Mouse (Mus musculus) ES-E14 (cell line): ENCODE results near the gene Ccdc69. TPM values are rescaled to one million over a fixed set of nuclear protein-coding genes. Genes with fewer than 3 reads are reported as not detected.

Source experiments
- DNase-seq: peaks from one replicate; pipeline ENCODE4 v3.0.0-alpha.2; 2013; ENCODE audit warnings: low read depth, low spot score
- H3K27ac ChIP-seq: 2 replicates; pipeline ENCODE4 v1.5.1; 2012; ENCODE audit warnings: low read depth, mild to moderate bottlenecking, low read length, moderate library complexity, mixed read lengths; ENCODE audit not compliant: poor library complexity, insufficient read depth, severe bottlenecking
- H3K36me3 ChIP-seq: 2 replicates; pipeline ENCODE4 v1.6.1; 2012; ENCODE audit warnings: mild to moderate bottlenecking, low read length, moderate library complexity, mixed read lengths; ENCODE audit not compliant: control insufficient read depth, poor library complexity, insufficient read depth, severe bottlenecking
- H3K4me1 ChIP-seq, 2 experiments: fragments of 150-350 bp in 1 of 2; sonication (generic) in 1 of 2; 2 replicates each; pipeline ENCODE4 v1.6.1; 2012; ENCODE audit warnings: low read length in 2 of 2, mild to moderate bottlenecking in 1 of 2, mixed read lengths in 1 of 2; ENCODE audit not compliant: control insufficient read depth in 2 of 2, insufficient read depth in 2 of 2, poor library complexity in 1 of 2
- H3K4me3 ChIP-seq, 2 experiments: fragments of 150-350 bp in 1 of 2; sonication (generic) in 1 of 2; 2 replicates each; pipeline ENCODE4 v1.5.1; 2012; ENCODE audit warnings: low read length in 2 of 2, low read depth in 1 of 2, mild to moderate bottlenecking in 1 of 2, mixed read lengths in 1 of 2; ENCODE audit not compliant: insufficient read depth in 1 of 2, poor library complexity in 1 of 2, severe bottlenecking in 1 of 2
- H3K9ac ChIP-seq: 2 replicates; pipeline ENCODE4 v1.6.1; 2012; ENCODE audit warnings: low read depth, mild to moderate bottlenecking, low read length, mixed read lengths; ENCODE audit not compliant: poor library complexity, insufficient read depth, severe bottlenecking
- H3K9me3 ChIP-seq: fragments of 150-350 bp; sonication (generic); 2 replicates; pipeline ENCODE4 v1.6.1; 2012; ENCODE audit warnings: low read depth, mild to moderate bottlenecking, low read length; ENCODE audit not compliant: control insufficient read depth, insufficient read depth
- CHD2 ChIP-seq: IDR thresholded peaks from 2 replicates; pipeline ENCODE4 v1.6.1; 2014; ENCODE audit warnings: mild to moderate bottlenecking, low read depth, low read length, inconsistent platforms
- HCFC1 ChIP-seq: IDR thresholded peaks from 2 replicates; pipeline ENCODE4 v1.6.1; 2012; ENCODE audit warnings: low read length, inconsistent platforms, borderline replicate concordance; ENCODE audit not compliant: insufficient read depth
- MAFK ChIP-seq: IDR thresholded peaks from 2 replicates; pipeline ENCODE4 v1.6.1; 2014; ENCODE audit warnings: mild to moderate bottlenecking, low read depth, low read length, inconsistent platforms; ENCODE audit not compliant: insufficient read depth
- ZC3H11A ChIP-seq: IDR thresholded peaks from 2 replicates; pipeline ENCODE4 v1.6.1; 2012; ENCODE audit warnings: low read depth, mild to moderate bottlenecking, inconsistent platforms, low read length, borderline replicate concordance
- ZNF384 ChIP-seq: IDR thresholded peaks from 2 replicates; pipeline ENCODE4 v1.6.1; 2012; ENCODE audit warnings: low read depth, low read length, inconsistent platforms
- in situ Hi-C, 2 experiments: fragments of 600-800 bp; cut with MboI; formaldehyde crosslinking; loops; one replicate each; pipeline ENCODE4 v1.15.1; 2025; ENCODE audit warnings: low sequenced_read_pairs in 2 of 2, inconsistent platforms in 1 of 2; ENCODE audit not compliant: unreplicated experiment in 2 of 2
- total RNA-seq: library from RNA; depleted of rRNA; stranded (reverse); fragments of 300-350 nt; gene quantifications from 2 replicates; pipeline ENCODE4 v1.2.3, GENCODE M21; 2012

Gene Ccdc69
- total RNA-seq, 1 experiment = 0.22 TPM

GRCm38 (mm10) chr11:55066921-55067320, 11.0 kb downstream of the Ccdc69 start:
- DNase-seq = no peak
- in situ Hi-C loops = no loop called here
- H3K4me1 ChIP-seq = no peaks in the 10 kb centered on the region
- no peaks in the 10 kb centered on the region for H3K9me3 ChIP-seq
- no peak overlapping the region for H3K9ac ChIP-seq
- no peak overlapping the region for H3K27ac ChIP-seq
- no peaks in the 10 kb centered on the region for H3K36me3 ChIP-seq
- TF ChIP-seq HCFC1 = no peak
- TF ChIP-seq CHD2 = no peak
- TF ChIP-seq ZNF384 = no peak
- no peak for TF ChIP-seq ZC3H11A
- no peak for TF ChIP-seq MAFK
- H3K4me3 ChIP-seq = no peak overlapping the region

GRCm38 (mm10) chr11:55062856-55063255, 15.1 kb downstream of the Ccdc69 start:
- DNase-seq = no peak
- TF ChIP-seq CHD2 = no peak
- no peak overlapping the region for H3K4me3 ChIP-seq
- in situ Hi-C loops = no loop called here
- no peaks in the 10 kb centered on the region for H3K4me1 ChIP-seq
- no peaks in the 10 kb centered on the region for H3K9me3 ChIP-seq
- H3K36me3 ChIP-seq = no peaks in the 10 kb centered on the region
- no peak overlapping the region for H3K9ac ChIP-seq
- H3K27ac ChIP-seq = no peak overlapping the region

- DNase-seq = no peak
- Histone ChIP-seq H3K4me3 (no peak overlapping the region), H3K27ac (no peak overlapping the region), H3K9ac (no peak overlapping the region), H3K9me3 (no peaks in the 10 kb centered on the region), H3K4me1 (no peaks in the 10 kb centered on the region), H3K36me3 (no peaks in the 10 kb centered on the region)
- no peak for TF ChIP-seq ZNF384
- no peak for TF ChIP-seq ZC3H11A
- TF ChIP-seq HCFC1 = no peak
- in situ Hi-C loops = no loop called here
Measured at GRCm38 (mm10) chr11:55060802-55061201, 17.1 kb downstream of the Ccdc69 start.

- no peak overlapping the region for H3K27ac ChIP-seq
- H3K9ac ChIP-seq = no peak overlapping the region
- no peaks in the 10 kb centered on the region for H3K4me1 ChIP-seq
- TF ChIP-seq HCFC1 (no peak), ZC3H11A (no peak), ZNF384 (no peak), MAFK (no peak)
- no peaks in the 10 kb centered on the region for H3K36me3 ChIP-seq
- H3K9me3 ChIP-seq = no peaks in the 10 kb centered on the region
- in situ Hi-C loops = no loop called here
- no peak for DNase-seq
- H3K4me3 ChIP-seq = no peak overlapping the region
Measured at GRCm38 (mm10) chr11:55057511-55057910, 20.4 kb downstream of the Ccdc69 start.

GRCm38 (mm10) chr11:55050837-55051510, 27.0 kb downstream of the Ccdc69 start:
- Histone ChIP-seq H3K4me1 (no peaks in the 10 kb centered on the region), H3K4me3 (no peak overlapping the region), H3K9ac (no peak overlapping the region), H3K9me3 (no peaks in the 10 kb centered on the region), H3K36me3 (no peaks in the 10 kb centered on the region), H3K27ac (no peak overlapping the region)
- in situ Hi-C loops = no loop called here
- TF ChIP-seq MAFK = no peak
- no peak for TF ChIP-seq ZNF384
- no peak for TF ChIP-seq HCFC1
- TF ChIP-seq CHD2 = no peak
- no peak for TF ChIP-seq ZC3H11A
- no peak for DNase-seq
